Mouse (Mus musculus) retina, postnatal 1 day (tissue): Measurements from ENCODE around the gene Gm49342.

ENCODE experiments used
- DNase-seq: peaks from one replicate; pipeline ENCODE4 v3.0.0-alpha.2; 2012

Gm49342 gene

GRCm38 (mm10) chr14:50987668-50988067 lies 43.4 kb downstream of the Gm49342 start:
- DNase-seq: no peak

GRCm38 (mm10) chr14:50991037-50991436 lies 46.7 kb downstream of the Gm49342 start:
- no peak for DNase-seq

GRCm38 (mm10) chr14:50997088-50997487 lies 52.8 kb downstream of the Gm49342 start:
- no peak for DNase-seq

DNA sequence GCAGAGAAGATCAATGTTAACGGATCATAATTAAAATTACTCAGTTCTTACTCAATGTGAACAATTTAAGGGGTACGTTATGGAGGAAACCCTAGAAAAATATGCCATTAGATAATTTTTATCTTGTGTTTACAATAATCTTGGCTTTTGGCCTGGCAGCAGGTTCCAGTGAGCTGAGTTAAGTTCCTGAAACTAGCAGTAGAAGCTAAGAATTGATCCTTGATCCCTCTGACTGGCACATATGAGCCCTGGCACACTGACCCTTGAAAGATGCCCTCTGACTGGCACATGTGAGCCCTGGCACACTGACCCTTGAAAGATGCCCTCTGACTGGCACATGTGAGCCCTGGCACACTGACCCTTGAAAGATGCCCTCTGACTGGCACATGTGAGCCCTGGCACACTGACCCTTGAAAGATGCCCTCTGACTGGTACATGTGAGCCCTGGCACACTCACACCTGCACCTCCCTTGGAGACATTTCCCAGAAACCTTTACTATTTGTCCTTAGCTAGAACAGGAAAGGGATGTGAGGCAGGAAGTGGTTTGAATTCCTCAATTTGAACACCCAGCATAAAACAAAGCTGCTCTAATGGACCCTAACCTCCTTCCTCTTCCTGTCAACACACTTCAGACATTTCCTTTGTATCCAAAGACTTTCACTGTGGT lies 53.8 kb downstream of the Gm49342 start:
- DNase-seq: no peak

DNA sequence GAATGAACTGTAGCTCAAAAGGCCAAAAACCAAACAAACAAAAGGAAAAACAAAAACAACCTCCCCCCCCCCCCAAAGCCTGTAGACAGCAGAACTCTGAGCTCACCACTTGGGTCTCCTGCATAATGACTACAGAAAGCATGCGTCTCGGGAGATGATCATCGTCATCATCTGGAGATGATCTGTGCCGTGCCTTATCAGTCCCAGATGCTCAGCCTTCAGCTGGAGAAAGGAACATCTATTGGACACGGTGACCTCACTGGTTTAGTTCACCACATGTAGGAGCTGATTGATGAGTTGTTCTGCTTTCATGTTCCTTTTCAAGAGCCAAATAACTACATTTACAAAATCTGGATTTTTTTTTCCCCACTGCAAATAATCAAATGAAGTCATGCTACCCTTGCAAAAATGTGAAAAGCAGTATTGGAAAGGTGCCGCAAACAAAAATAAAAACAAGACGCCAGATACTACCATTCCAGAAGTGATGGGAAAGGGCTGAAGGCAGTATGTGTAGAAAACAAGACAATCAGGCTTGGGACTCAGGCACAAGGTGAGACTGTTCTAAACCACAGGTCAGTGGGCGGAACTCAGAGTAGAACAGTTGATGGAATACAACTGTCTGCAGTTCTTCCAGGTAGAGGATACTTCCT lies 63.0 kb downstream of the Gm49342 start, which contains the start of gene Rnase10:
Gene Rnase10 (plus strand): TSS at position 600 of the 650 bp plus-strand sequence.
- no peak for DNase-seq

GRCm38 (mm10) chr14:51007914-51008713 lies 63.8 kb downstream of the Gm49342 start:
- DNase-seq: no peak

DNA sequence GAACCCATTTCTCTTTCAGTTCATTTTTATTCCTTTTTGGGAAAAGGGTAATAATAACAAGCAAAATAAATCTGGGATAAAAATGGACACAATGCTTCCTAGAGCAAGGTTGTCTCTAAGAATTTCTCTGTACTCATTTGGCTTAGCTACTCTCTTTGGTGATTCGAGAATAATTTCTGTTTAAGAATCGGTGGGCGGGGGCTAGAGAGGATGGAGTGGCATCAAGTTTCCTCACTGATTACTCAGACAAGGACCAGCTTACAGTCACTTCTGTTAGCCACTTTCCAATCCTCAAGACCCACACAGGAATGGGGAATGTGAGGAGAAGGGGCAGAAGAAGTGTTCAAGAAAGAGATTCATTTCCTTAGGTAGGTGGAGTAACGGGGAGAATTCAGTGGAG lies 64.5 kb downstream of the Gm49342 start:
- DNase-seq: no peak

DNA sequence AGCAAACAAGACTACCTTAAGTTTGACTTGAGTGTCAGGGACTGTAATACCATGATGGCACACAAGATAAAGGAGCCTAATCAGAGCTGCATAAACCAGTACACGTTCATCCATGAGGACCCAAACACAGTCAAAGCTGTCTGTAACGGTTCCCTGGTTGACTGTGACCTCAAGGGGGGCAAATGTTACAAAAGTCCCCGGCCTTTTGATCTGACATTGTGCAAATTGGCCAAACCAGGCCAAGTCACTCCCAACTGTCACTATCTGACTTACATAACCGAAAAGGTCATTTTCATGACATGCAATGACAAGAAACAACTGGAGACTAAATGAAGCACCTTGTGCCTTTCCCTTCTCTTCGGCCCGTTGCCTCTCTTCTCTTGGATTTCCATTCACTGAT lies 65.3 kb downstream of the Gm49342 start:
- no peak for DNase-seq
